Mouse (Mus musculus) testis, postnatal 10 days (tissue): ENCODE measurements around the gene Birc5.
A peak's percentile ranks its signal among the peaks of the same experiment; 100 is the strongest.
"Not testable (repeated sequence)": the region's sequence is repeated elsewhere in the genome, so short reads cannot be mapped to it uniquely, and the experiment has no call there.

Experiments used
- DNase-seq: peaks from one replicate; pipeline ENCODE4 v3.0.0; 2021; ENCODE audit warnings: low spot score

Birc5 gene

GRCm38 (mm10) chr11:117848985-117849671 is at the start of gene Birc5:
Gene Birc5, plus strand, starts transcription at chr11:117849251.
- peak; percentile 99 for DNase-seq

GRCm38 (mm10) chr11:117800038-117800437 is 49.0 kb upstream of the Birc5 start:
- no peak for DNase-seq

GRCm38 (mm10) chr11:117801650-117802049 is 47.4 kb upstream of the Birc5 start:
- DNase-seq = no peak

- no peak for DNase-seq
These were observed 45.8 kb upstream of the Birc5 start for GRCm38 (mm10) chr11:117803166-117803688.

- DNase-seq = no peak
These were observed 42.3 kb upstream of the Birc5 start for GRCm38 (mm10) chr11:117806781-117807180.

GRCm38 (mm10) chr11:117809407-117810311 is 39.4 kb upstream of the Birc5 start, which contains the start of the genes Gm20708 and Syngr2:
Gene Gm20708, plus strand, starts transcription at chr11:117809668.
Gene Syngr2, plus strand, starts transcription at chr11:117809668.
- peak; percentile 85 for DNase-seq

- peak; percentile 95 for DNase-seq
These were observed 38.5 kb upstream of the Birc5 start for GRCm38 (mm10) chr11:117810401-117811046.

GRCm38 (mm10) chr11:117813867-117814266 is 35.2 kb upstream of the Birc5 start:
- DNase-seq = no peak

- DNase-seq = no peak
These were observed 34.2 kb upstream of the Birc5 start for GRCm38 (mm10) chr11:117814704-117815366.

- not testable (repeated sequence) for DNase-seq
These were observed 33.2 kb upstream of the Birc5 start for GRCm38 (mm10) chr11:117815850-117816249.

GRCm38 (mm10) chr11:117816389-117816996 is 32.6 kb upstream of the Birc5 start:
- DNase-seq = no peak

GRCm38 (mm10) chr11:117819095-117819494 is 30.0 kb upstream of the Birc5 start:
- DNase-seq = no peak

GRCm38 (mm10) chr11:117820173-117820572 is 28.9 kb upstream of the Birc5 start:
- DNase-seq = no peak

GRCm38 (mm10) chr11:117821868-117822267 is 27.2 kb upstream of the Birc5 start:
- no peak for DNase-seq

- peak; percentile 67 for DNase-seq
These were observed 26.3 kb upstream of the Birc5 start for GRCm38 (mm10) chr11:117822728-117823241.

GRCm38 (mm10) chr11:117823411-117823810 is 25.6 kb upstream of the Birc5 start:
- no peak for DNase-seq

- DNase-seq = peak; percentile 87
These were observed 24.7 kb upstream of the Birc5 start for GRCm38 (mm10) chr11:117824060-117824969.

- DNase-seq = peak; percentile 82
These were observed 23.5 kb upstream of the Birc5 start, which contains the start of the genes Afmid and Tk1 for GRCm38 (mm10) chr11:117825333-117826101. Gene Afmid, plus strand, starts transcription at chr11:117825924. Gene Tk1, minus strand, starts transcription at chr11:117826092.

GRCm38 (mm10) chr11:117826164-117826563 is 22.9 kb upstream of the Birc5 start:
- no peak for DNase-seq
